Mouse (Mus musculus): ENCODE data around the gene Olfr1033. TPM values are rescaled to one million over a fixed set of nuclear protein-coding genes. Genes with fewer than 3 reads are reported as not detected.
"Not testable (repeated sequence)": the region's sequence is repeated elsewhere in the genome, so short reads cannot be mapped to it uniquely, and the experiment has no call there.

Gene Olfr1033
- polyA plus RNA-seq (2011; ENCODE audit: insufficient read depth, insufficient read length, low read depth, missing spikeins), result not detected in 2 replicates

- H3K4me3 ChIP-seq (ENCODE audit: low read depth, low read length); H3K4me1 ChIP-seq (ENCODE audit: control insufficient read depth, insufficient read depth, low read length); H3K27me3 ChIP-seq (ENCODE audit: control insufficient read depth, insufficient read depth, low read length, poor library complexity, severe bottlenecking); H3K27ac ChIP-seq (ENCODE audit: insufficient read depth, low read length); H3K9ac ChIP-seq (ENCODE audit: low read depth, poor library complexity, severe bottlenecking); H3K36me3 ChIP-seq (ENCODE audit: control insufficient read depth, insufficient read depth, low read length, poor library complexity, severe bottlenecking); H3K9me3 ChIP-seq (replicated peaks; ENCODE audit: control insufficient read depth, insufficient read depth, low read length, poor library complexity, severe bottlenecking): not testable (repeated sequence)
These were observed at the start of gene Olfr1033 for GRCm38 (mm10) chr2:86020406-86020805. TSS of gene Olfr1033 (plus strand) at chr2:86020633.

GRCm38 (mm10) chr2:85973595-85973994 is 46.8 kb upstream of the Olfr1033 start, which contains the start of gene Olfr1029:
TSS of gene Olfr1029 (plus strand) at chr2:85973895.
- Histone ChIP-seq H3K27me3 (ENCODE audit: control insufficient read depth, insufficient read depth, low read length, poor library complexity, severe bottlenecking) (no peaks in the 10 kb centered on the region), H3K27ac (ENCODE audit: insufficient read depth, low read length) (no peak within 1 kb of the TSS), H3K36me3 (ENCODE audit: control insufficient read depth, insufficient read depth, low read length, poor library complexity, severe bottlenecking) (no peaks in the 10 kb centered on the region), H3K9me3 (replicated peaks; ENCODE audit: control insufficient read depth, insufficient read depth, low read length, poor library complexity, severe bottlenecking) (no peaks in the 10 kb centered on the region), H3K9ac (ENCODE audit: low read depth, poor library complexity, severe bottlenecking) (no peak within 1 kb of the TSS), H3K4me3 (ENCODE audit: low read depth, low read length) (no peak within 1 kb of the TSS), H3K4me1 (ENCODE audit: control insufficient read depth, insufficient read depth, low read length) (no peaks in the 10 kb centered on the region)
- TF ChIP-seq EP300 (IDR thresholded peaks at IDR 0.05; ENCODE audit: insufficient read depth, low read depth, low read length) (no peak), POLR2A (IDR thresholded peaks at IDR 0.05; ENCODE audit: insufficient read depth, low read length) (no peak), CTCF (IDR thresholded peaks at IDR 0.05; ENCODE audit: low read depth, low read length) (no peak)

- Histone ChIP-seq H3K9me3 (replicated peaks; ENCODE audit: control insufficient read depth, insufficient read depth, low read length, poor library complexity, severe bottlenecking) (no peaks in the 10 kb centered on the region), H3K27me3 (ENCODE audit: control insufficient read depth, insufficient read depth, low read length, poor library complexity, severe bottlenecking) (no peaks in the 10 kb centered on the region), H3K9ac (ENCODE audit: low read depth, poor library complexity, severe bottlenecking) (no peak within 1 kb of the TSS), H3K4me3 (ENCODE audit: low read depth, low read length) (no peak within 1 kb of the TSS), H3K27ac (ENCODE audit: insufficient read depth, low read length) (no peak within 1 kb of the TSS), H3K36me3 (ENCODE audit: control insufficient read depth, insufficient read depth, low read length, poor library complexity, severe bottlenecking) (no peaks in the 10 kb centered on the region), H3K4me1 (ENCODE audit: control insufficient read depth, insufficient read depth, low read length) (no peaks in the 10 kb centered on the region)
- TF ChIP-seq EP300 (IDR thresholded peaks at IDR 0.05; ENCODE audit: insufficient read depth, low read depth, low read length) (no peak), POLR2A (IDR thresholded peaks at IDR 0.05; ENCODE audit: insufficient read depth, low read length) (no peak), CTCF (IDR thresholded peaks at IDR 0.05; ENCODE audit: low read depth, low read length) (no peak)
These were observed 41.5 kb upstream of the Olfr1033 start, which contains the start of gene Olfr1030 for GRCm38 (mm10) chr2:85978976-85979375. TSS of gene Olfr1030 (plus strand) at chr2:85979276.

GRCm38 (mm10) chr2:85990004-85990403 is 30.4 kb upstream of the Olfr1033 start, which contains the start of gene Olfr1031:
TSS of gene Olfr1031 (plus strand) at chr2:85990304.
- TF ChIP-seq POLR2A (IDR thresholded peaks at IDR 0.05; ENCODE audit: insufficient read depth, low read length), result no peak
- no peak for TF ChIP-seq CTCF (IDR thresholded peaks at IDR 0.05; ENCODE audit: low read depth, low read length)
- TF ChIP-seq EP300 (IDR thresholded peaks at IDR 0.05; ENCODE audit: insufficient read depth, low read depth, low read length), result no peak
- no peaks in the 10 kb centered on the region for H3K9me3 ChIP-seq (replicated peaks; ENCODE audit: control insufficient read depth, insufficient read depth, low read length, poor library complexity, severe bottlenecking)

GRCm38 (mm10) chr2:86005240-86005639 is 15.2 kb upstream of the Olfr1033 start, which contains the start of gene Olfr1032:
TSS of gene Olfr1032 (plus strand) at chr2:86005540.
- TF ChIP-seq POLR2A (IDR thresholded peaks at IDR 0.05; ENCODE audit: insufficient read depth, low read length), result no peak
- no peak for TF ChIP-seq CTCF (IDR thresholded peaks at IDR 0.05; ENCODE audit: low read depth, low read length)
- no peak for TF ChIP-seq EP300 (IDR thresholded peaks at IDR 0.05; ENCODE audit: insufficient read depth, low read depth, low read length)

More at GRCm38 (mm10) chr2:85990004-85990403, 30.4 kb upstream of the Olfr1033 start, which contains the start of gene Olfr1031:
- no peaks in the 10 kb centered on the region for H3K27me3 ChIP-seq (ENCODE audit: control insufficient read depth, insufficient read depth, low read length, poor library complexity, severe bottlenecking)
- no peaks in the 10 kb centered on the region for H3K36me3 ChIP-seq (ENCODE audit: control insufficient read depth, insufficient read depth, low read length, poor library complexity, severe bottlenecking)
- H3K9ac ChIP-seq (ENCODE audit: low read depth, poor library complexity, severe bottlenecking), result no peak within 1 kb of the TSS
- no peaks in the 10 kb centered on the region for H3K4me1 ChIP-seq (ENCODE audit: control insufficient read depth, insufficient read depth, low read length)
- no peak within 1 kb of the TSS for H3K27ac ChIP-seq (ENCODE audit: insufficient read depth, low read length)
- no peak within 1 kb of the TSS for H3K4me3 ChIP-seq (ENCODE audit: low read depth, low read length)

GRCm38 (mm10) chr2:86021518-86021917 is 1.1 kb downstream of the Olfr1033 start:
- H3K9ac ChIP-seq (ENCODE audit: low read depth, poor library complexity, severe bottlenecking); H3K36me3 ChIP-seq (ENCODE audit: control insufficient read depth, insufficient read depth, low read length, poor library complexity, severe bottlenecking); H3K27ac ChIP-seq (ENCODE audit: insufficient read depth, low read length); H3K4me3 ChIP-seq (ENCODE audit: low read depth, low read length); H3K27me3 ChIP-seq (ENCODE audit: control insufficient read depth, insufficient read depth, low read length, poor library complexity, severe bottlenecking); H3K9me3 ChIP-seq (replicated peaks; ENCODE audit: control insufficient read depth, insufficient read depth, low read length, poor library complexity, severe bottlenecking); H3K4me1 ChIP-seq (ENCODE audit: control insufficient read depth, insufficient read depth, low read length): not testable (repeated sequence)

More at GRCm38 (mm10) chr2:86005240-86005639, 15.2 kb upstream of the Olfr1033 start, which contains the start of gene Olfr1032:
- Histone ChIP-seq H3K4me1 (ENCODE audit: control insufficient read depth, insufficient read depth, low read length) (no peaks in the 10 kb centered on the region), H3K27me3 (ENCODE audit: control insufficient read depth, insufficient read depth, low read length, poor library complexity, severe bottlenecking) (no peaks in the 10 kb centered on the region), H3K9ac (ENCODE audit: low read depth, poor library complexity, severe bottlenecking) (no peak within 1 kb of the TSS), H3K36me3 (ENCODE audit: control insufficient read depth, insufficient read depth, low read length, poor library complexity, severe bottlenecking) (no peaks in the 10 kb centered on the region), H3K27ac (ENCODE audit: insufficient read depth, low read length) (no peak within 1 kb of the TSS), H3K4me3 (ENCODE audit: low read depth, low read length) (no peak within 1 kb of the TSS), H3K9me3 (replicated peaks; ENCODE audit: control insufficient read depth, insufficient read depth, low read length, poor library complexity, severe bottlenecking) (no peaks in the 10 kb centered on the region)
